Mouse (Mus musculus) liver, embryonic 16.5 days (tissue): ENCODE measurements at regions not wholly inside any gene's neighbourhood (a gene's known extent, or its start where the extent isn't known, plus 50 kb on each side); places are given as distances from the start of the nearest gene placed in this dataset.

Source experiments
- ATAC-seq: fragments of 200-750 bp; cut with Nextera tagmentation; 2 replicates; pipeline ENCODE4 v1.8.0; 2017; ENCODE audit warnings: low read depth, mild to moderate bottlenecking, moderate number of reproducible peaks, moderate library complexity
- H3K27ac ChIP-seq: fragments of 300-500 bp; sonication (generic); 2 replicates; pipeline ENCODE4 v1.5.1; 2014; ENCODE audit warnings: mild to moderate bottlenecking, low read length
- H3K27me3 ChIP-seq: fragments of 300-500 bp; sonication (generic); 2 replicates; pipeline ENCODE4 v1.6.1; 2014; ENCODE audit warnings: low read depth, low read length, mixed read lengths; ENCODE audit not compliant: control insufficient read depth, insufficient read depth
- H3K36me3 ChIP-seq: fragments of 300-500 bp; sonication (generic); 2 replicates; pipeline ENCODE4 v1.6.1; 2014; ENCODE audit warnings: mild to moderate bottlenecking; ENCODE audit not compliant: control insufficient read depth, insufficient read depth
- H3K4me1 ChIP-seq: fragments of 300-500 bp; sonication (generic); 2 replicates; pipeline ENCODE4 v1.6.1; 2014; ENCODE audit warnings: low read depth, low read length, mixed read lengths; ENCODE audit not compliant: control insufficient read depth
- H3K4me2 ChIP-seq: fragments of 300-500 bp; sonication (generic); 2 replicates; pipeline ENCODE4 v1.6.1; 2014; ENCODE audit warnings: low read depth, low read length, mixed read lengths
- H3K4me3 ChIP-seq: fragments of 300-500 bp; sonication (generic); 2 replicates; pipeline ENCODE4 v1.5.1; 2014; ENCODE audit warnings: low read depth, mild to moderate bottlenecking, low read length
- H3K9ac ChIP-seq: fragments of 300-500 bp; sonication (generic); 2 replicates; pipeline ENCODE4 v1.6.1; 2014; ENCODE audit warnings: low read depth, low read length
- H3K9me3 ChIP-seq: fragments of 300-500 bp; sonication (generic); replicated peaks from 2 replicates; pipeline ENCODE4 v1.6.1; 2016; ENCODE audit warnings: low read length; ENCODE audit not compliant: control insufficient read depth
- WGBS: fragments of 180-500 bp; shearing (Covaris S2); extraction: QIAGEN DNeasy Blood & Tissue Kit; methylation state at CpG from one replicate; pipeline ENCODE4 v1.1.7; 2014; ENCODE audit not compliant: insufficient replicate concordance; 5-methylcytosine and 5-hydroxymethylcytosine counted together

GRCm38 (mm10) chr13:69414813-69415212 lies 118.7 kb upstream of the Nsun2 start:
- H3K4me2 ChIP-seq, result no peak overlapping the region
- 60% methylated on average over 7 of the region's 7 CpGs for WGBS
- no peaks in the 10 kb centered on the region for H3K9me3 ChIP-seq
- no peak overlapping the region for H3K9ac ChIP-seq
- ATAC-seq, result no peak
- no peaks in the 10 kb centered on the region for H3K36me3 ChIP-seq
- H3K4me1 ChIP-seq, result no peaks in the 10 kb centered on the region
- H3K4me3 ChIP-seq, result no peak overlapping the region
- H3K27me3 ChIP-seq, result no peaks in the 10 kb centered on the region
- no peak overlapping the region for H3K27ac ChIP-seq

GRCm38 (mm10) chr13:69416726-69417125 lies 116.8 kb upstream of the Nsun2 start:
- no peaks in the 10 kb centered on the region for H3K4me1 ChIP-seq
- no peak overlapping the region for H3K4me2 ChIP-seq
- no peaks in the 10 kb centered on the region for H3K36me3 ChIP-seq
- no peaks in the 10 kb centered on the region for H3K27me3 ChIP-seq
- no peaks in the 10 kb centered on the region for H3K9me3 ChIP-seq
- WGBS, result 36% methylated on average over 2 of the region's 2 CpGs
- H3K9ac ChIP-seq, result no peak overlapping the region
- no peak overlapping the region for H3K27ac ChIP-seq
- no peak overlapping the region for H3K4me3 ChIP-seq
- ATAC-seq, result no peak

DNA sequence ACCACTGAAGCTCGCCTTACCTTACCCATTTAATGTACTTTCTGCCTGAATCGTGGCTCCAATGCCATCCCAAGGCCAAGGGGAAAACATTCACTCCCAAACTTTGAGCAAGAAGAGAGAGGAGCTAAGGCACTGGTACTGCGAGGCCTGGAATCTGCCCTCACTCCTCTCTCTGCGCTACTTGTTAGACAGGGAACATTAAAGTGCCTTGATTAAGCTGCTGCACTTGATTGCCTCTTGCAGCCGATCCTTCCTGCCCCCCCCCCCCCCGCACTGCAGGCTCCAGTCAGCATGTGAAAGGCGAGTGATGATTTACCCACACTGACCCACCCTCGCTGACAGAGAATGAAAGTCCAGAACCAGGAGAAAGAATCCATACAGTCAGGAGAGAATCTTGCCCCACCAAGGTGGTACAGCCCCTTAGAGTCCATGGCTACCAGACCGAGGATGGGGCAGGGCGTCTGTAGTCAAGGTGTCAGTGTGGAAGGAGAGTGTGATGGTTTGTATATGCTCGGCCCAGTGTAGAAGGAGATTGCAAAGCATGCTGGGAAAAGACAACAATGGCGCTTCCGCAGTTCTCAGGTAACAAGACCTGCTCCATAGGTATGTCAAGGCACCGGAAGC lies 115.6 kb upstream of the Nsun2 start:
- Histone ChIP-seq H3K9ac (no peak overlapping the region), H3K27me3 (no peaks in the 10 kb centered on the region)

GRCm38 (mm10) chr13:69420166-69420565 lies 113.4 kb upstream of the Nsun2 start:
- Histone ChIP-seq H3K4me2 (no peak overlapping the region), H3K4me1 (no peaks in the 10 kb centered on the region), H3K36me3 (no peaks in the 10 kb centered on the region), H3K4me3 (no peak overlapping the region), H3K27me3 (no peaks in the 10 kb centered on the region), H3K27ac (no peak overlapping the region), H3K9me3 (no peaks in the 10 kb centered on the region), H3K9ac (no peak overlapping the region)
- ATAC-seq, result no peak
- 67% methylated on average over 8 of the region's 8 CpGs for WGBS

More for the DNA sequence above, 115.6 kb upstream of the Nsun2 start:
- no peak overlapping the region for H3K4me2 ChIP-seq
- no peaks in the 10 kb centered on the region for H3K36me3 ChIP-seq
- H3K4me1 ChIP-seq, result no peaks in the 10 kb centered on the region
- H3K27ac ChIP-seq, result no peak overlapping the region
- no peaks in the 10 kb centered on the region for H3K9me3 ChIP-seq
- ATAC-seq, result no peak
- WGBS, result 69% methylated on average over 14 of the region's 14 CpGs
- no peak overlapping the region for H3K4me3 ChIP-seq

GRCm38 (mm10) chr13:69421966-69422365 lies 111.6 kb upstream of the Nsun2 start:
- Histone ChIP-seq H3K27ac (no peak overlapping the region), H3K36me3 (no peaks in the 10 kb centered on the region), H3K9me3 (no peaks in the 10 kb centered on the region), H3K4me2 (no peak overlapping the region), H3K4me1 (no peaks in the 10 kb centered on the region), H3K27me3 (no peaks in the 10 kb centered on the region), H3K4me3 (no peak overlapping the region), H3K9ac (no peak overlapping the region)
- ATAC-seq, result no peak

GRCm38 (mm10) chr13:69426117-69426516 lies 107.4 kb upstream of the Nsun2 start:
- Histone ChIP-seq H3K4me2 (no peak overlapping the region), H3K27me3 (no peaks in the 10 kb centered on the region), H3K4me3 (no peak overlapping the region), H3K4me1 (no peaks in the 10 kb centered on the region), H3K9me3 (no peaks in the 10 kb centered on the region), H3K9ac (no peak overlapping the region), H3K36me3 (no peaks in the 10 kb centered on the region), H3K27ac (no peak overlapping the region)
- WGBS, result 54% methylated on average over 6 of the region's 6 CpGs
- no peak for ATAC-seq

DNA sequence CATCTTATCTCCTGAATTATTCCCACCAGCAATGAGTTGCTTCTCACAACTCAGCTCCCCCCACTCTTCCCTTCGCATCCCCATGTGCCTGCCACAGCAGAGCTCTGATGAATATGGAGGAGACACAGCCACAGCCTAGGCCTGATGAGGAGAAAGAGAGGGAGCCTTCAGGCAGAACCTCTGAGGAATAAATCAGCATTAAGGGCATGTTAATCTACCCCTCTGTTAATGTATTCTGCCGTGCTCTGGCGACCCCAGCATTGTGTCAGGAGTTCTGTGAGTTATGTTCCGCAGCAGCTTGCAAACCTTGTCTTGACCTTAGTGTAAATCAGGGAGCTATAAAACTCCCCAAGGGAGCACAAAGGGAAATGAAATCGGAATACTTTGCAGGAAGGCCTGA lies 104.0 kb upstream of the Nsun2 start:
- H3K4me2 ChIP-seq, result no peak overlapping the region
- 52% methylated on average over 5 of the region's 5 CpGs for WGBS
- ATAC-seq, result no peak
- H3K9ac ChIP-seq, result no peak overlapping the region
- H3K4me3 ChIP-seq, result no peak overlapping the region
- H3K27ac ChIP-seq, result no peak overlapping the region
- no peaks in the 10 kb centered on the region for H3K27me3 ChIP-seq
- H3K4me1 ChIP-seq, result no peaks in the 10 kb centered on the region
- no peaks in the 10 kb centered on the region for H3K36me3 ChIP-seq
- H3K9me3 ChIP-seq, result no peaks in the 10 kb centered on the region

DNA sequence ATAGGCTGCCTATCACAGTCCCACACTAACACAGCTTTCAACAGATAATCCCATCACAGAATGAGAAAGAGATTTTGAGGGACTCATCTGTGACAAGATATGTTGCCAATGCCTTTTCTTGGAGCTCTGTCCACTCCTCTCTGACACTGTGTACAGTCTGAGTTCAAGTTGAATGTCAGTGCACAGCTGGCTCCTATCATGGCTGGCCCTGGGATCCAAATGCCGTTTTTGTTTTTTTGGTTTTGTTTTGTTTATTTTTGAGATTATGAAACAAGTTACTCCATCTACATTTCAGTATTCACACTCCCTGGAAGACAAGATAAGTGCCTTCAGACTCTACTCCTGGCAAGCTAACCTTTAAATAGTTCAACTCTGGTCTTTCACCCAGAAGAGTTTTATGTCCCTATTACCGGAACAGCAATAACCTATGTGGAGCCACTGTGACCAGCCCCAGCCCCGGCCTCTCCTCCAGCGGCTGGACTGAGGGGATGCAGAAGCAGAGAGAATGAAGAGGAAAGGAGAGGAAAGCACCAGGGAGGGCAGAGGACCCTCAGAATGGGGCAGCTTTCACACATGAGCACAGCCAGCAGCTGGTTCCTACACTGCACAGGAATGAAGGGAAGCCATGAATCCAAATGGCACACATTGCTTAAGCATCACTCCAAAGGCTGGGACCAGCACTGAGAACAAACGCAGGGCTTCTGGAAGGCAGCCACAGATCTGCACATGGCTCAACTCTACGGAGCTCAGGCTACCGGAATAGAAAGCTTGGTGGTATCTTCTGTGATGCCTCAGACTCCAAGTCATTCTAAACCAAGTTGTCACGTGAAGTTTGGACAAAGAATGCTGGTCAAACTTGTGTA lies 99.9 kb upstream of the Nsun2 start:
- 57% methylated on average over 8 of the region's 8 CpGs for WGBS
- Histone ChIP-seq H3K9ac (no peak overlapping the region), H3K9me3 (no peaks in the 10 kb centered on the region), H3K4me2 (no peak overlapping the region), H3K27me3 (no peaks in the 10 kb centered on the region), H3K4me3 (no peak overlapping the region), H3K36me3 (no peaks in the 10 kb centered on the region), H3K4me1 (no peaks in the 10 kb centered on the region), H3K27ac (no peak overlapping the region)
- no peak for ATAC-seq

- H3K9me3 ChIP-seq, result no peaks in the 10 kb centered on the region
- 56% methylated on average over 9 of the region's 9 CpGs for WGBS
- H3K27ac ChIP-seq, result no peak overlapping the region
- no peak overlapping the region for H3K4me2 ChIP-seq
- no peak overlapping the region for H3K9ac ChIP-seq
- no peaks in the 10 kb centered on the region for H3K27me3 ChIP-seq
- H3K4me1 ChIP-seq, result no peaks in the 10 kb centered on the region
- no peak for ATAC-seq
- no peak overlapping the region for H3K4me3 ChIP-seq
- no peaks in the 10 kb centered on the region for H3K36me3 ChIP-seq
Measured at GRCm38 (mm10) chr13:69439486-69439885, 94.1 kb upstream of the Nsun2 start.
